Mouse (Mus musculus) kidney, postnatal 4 days (tissue): ENCODE data around the gene Prl2c2.
"Not testable (repeated sequence)": the region's sequence is repeated elsewhere in the genome, so short reads cannot be mapped to it uniquely, and the experiment has no call there.

Source experiments
- DNase-seq, 2 experiments: peaks; one replicate each; pipeline ENCODE4 v3.0.0; 2021; ENCODE audit warnings: mixed read lengths in 2 of 2

Gene Prl2c2

DNA sequence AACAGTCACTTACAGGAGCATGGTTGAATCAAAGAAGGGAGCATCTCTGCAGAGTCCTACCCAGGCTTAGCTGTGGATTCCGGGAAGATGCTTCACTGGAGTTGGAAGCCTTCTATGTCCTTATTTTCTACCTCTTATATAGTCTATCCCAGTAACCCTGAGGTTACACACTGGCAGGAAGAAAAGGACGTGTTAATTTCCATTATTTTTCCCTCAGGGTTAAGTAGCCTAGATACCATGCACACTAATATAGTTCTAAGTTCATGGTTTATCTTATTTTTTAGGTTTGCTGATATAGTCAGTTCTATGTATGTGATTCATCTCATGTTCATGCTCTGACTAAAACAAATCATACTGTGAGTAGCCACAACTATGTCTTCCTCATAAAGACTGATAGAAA, at the start of gene Prl2c2:
Gene Prl2c2, minus strand, starts transcription at position 101 of the 400 bp plus-strand sequence.
- DNase-seq, result not testable (repeated sequence)

DNA sequence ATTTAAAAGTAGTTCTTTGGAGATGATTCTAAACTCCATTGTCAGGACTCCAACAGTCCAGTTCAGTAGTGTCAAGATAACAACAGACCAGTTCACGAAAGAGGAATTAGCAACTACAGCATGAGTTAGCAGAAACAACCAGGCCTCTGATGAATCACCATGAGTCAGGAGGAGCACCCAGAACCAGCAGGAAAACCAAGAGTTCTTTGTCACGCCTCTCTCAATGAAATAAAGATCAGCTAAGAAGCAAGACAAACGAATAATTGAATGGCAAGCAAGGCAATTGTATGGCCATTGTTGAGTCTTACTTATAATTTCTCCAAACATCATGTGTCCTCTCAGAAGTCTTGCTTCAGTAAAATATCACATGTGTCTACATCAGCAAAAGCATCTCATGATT, 20.7 kb upstream of the Prl2c2 start:
- not testable (repeated sequence) for DNase-seq

DNA sequence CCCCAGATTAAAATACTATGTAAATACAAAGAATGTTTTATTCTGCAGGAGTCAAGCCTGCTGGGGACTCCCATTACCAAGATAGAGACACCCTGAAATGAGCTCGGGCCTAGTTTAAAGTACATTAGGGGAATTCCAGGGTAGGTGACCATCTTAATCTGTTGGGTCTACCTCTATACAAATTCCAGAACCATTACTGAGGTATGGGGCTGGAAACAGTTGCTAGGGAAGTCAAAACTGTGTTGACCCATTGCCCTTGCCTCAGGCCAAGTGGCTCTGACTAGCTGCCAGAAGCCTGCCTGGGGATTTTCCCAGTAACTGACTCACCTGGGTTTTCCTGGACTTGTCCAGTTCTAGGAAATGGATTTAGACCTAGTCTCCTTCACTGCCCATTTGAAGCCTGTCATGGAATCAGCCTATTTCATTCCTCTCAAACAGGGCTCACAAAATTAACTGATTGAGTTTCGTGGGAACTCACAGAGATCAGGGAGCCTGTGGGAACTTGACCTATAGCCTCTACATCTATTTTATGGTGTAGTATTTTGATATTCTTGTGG, 8.9 kb upstream of the Prl2c2 start:
- not testable (repeated sequence) for DNase-seq
